Mouse (Mus musculus) CD4-positive, CD25-positive, alpha-beta regulatory T cell, adult 4 months (primary cell): ENCODE measurements at regions not wholly inside any gene's neighbourhood (a gene's known extent, or its start where the extent isn't known, plus 50 kb on each side); places are given as distances from the start of the nearest gene placed in this dataset.

Experiments
- ATAC-seq: one replicate; pipeline ENCODE4 v1.8.0; 2017

GRCm38 (mm10) chr13:60427755-60428385, 173.9 kb upstream of the Dapk1 start:
- ATAC-seq: no peak

- no peak for ATAC-seq
These were observed 172.6 kb upstream of the Dapk1 start for GRCm38 (mm10) chr13:60429148-60429547.

- ATAC-seq: no peak
These were observed 170.3 kb upstream of the Dapk1 start for GRCm38 (mm10) chr13:60431412-60431811.

DNA sequence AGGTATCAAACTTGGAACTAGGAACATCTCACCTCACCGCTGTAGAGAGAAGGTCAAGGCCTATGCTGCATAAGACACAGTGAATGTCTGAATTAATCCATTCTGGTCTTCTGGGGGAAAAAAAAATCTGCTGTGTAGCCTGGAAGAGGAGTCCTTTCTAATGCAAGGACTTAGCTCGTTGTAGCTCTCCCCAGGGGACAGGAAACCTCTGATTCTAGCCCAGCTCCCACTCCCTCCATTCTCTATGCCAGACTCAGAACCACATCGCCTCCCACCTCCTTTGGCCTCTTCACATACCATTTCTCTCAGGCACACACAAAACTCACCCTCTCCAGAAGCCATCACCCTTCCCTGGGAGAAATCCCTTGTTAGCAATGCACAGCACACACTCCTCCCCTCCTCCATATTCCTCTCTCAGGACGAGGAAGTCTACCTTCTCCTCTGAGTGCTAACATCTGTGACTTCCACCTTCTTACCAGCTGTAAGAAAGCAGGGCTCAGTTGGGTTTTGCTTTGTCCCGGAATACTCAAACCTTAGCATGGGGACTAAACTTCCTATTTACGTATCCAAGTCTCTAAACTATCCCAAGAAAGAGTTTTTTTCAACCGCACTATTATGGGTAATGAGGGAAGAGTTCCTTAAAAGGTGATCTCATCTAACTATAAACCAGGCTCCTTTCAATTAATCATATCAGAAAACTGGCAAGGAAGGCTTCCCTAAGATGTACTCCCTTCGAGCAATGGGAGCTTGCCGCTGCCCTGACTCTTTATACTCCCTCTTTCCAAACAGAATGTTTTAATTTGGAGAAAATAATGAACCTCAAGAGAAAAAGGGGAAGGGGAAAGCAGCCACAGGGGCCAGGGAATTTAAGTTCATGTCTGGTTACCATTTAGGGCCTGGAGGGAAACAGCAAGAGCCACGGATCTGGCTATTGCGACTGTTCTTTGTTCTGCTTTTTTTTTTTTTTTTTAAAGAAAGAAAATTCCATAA, 167.2 kb upstream of the Dapk1 start:
- no peak for ATAC-seq

GRCm38 (mm10) chr13:60435333-60435732, 166.4 kb upstream of the Dapk1 start:
- ATAC-seq: no peak

DNA sequence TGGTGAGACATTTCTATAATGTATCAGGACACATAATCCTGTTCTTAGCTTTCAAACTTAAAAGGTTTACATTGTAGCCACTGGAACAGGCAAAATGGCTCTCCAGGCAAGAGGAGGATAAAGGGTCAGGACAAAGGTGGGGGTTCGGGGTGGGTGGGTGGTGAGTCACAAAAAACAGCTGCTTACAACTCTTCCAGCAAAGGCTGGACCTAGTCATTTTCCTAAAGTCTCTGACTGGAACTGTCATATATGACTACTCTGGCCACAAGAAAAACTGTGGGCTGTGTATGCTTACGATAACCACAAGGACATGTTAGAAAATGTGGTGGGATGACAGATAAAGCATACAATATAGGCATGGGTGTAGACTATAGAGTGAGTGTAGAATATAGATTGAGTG, 163.6 kb upstream of the Dapk1 start:
- no peak for ATAC-seq

DNA sequence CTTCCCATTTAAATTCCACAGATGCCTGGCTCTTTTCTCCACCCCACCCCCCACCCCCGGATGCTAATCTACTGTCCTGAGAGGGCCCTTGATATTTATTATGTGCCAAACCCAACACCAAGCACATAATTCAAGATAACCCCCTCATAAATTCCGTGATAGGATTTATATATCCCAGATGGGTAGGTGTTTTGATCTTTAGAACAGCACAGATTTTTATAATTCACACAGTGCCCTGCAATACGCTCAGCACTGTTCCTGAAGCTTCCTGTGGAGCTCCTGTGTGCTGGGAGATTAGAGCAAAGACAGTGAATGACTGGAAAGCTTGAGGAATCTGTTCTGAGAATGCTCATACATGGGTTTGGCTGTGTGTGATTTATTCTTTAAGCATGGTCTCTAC, 161.2 kb upstream of the Dapk1 start:
- ATAC-seq: no peak

GRCm38 (mm10) chr13:60445164-60445563, 156.6 kb upstream of the Dapk1 start:
- ATAC-seq: no peak

DNA sequence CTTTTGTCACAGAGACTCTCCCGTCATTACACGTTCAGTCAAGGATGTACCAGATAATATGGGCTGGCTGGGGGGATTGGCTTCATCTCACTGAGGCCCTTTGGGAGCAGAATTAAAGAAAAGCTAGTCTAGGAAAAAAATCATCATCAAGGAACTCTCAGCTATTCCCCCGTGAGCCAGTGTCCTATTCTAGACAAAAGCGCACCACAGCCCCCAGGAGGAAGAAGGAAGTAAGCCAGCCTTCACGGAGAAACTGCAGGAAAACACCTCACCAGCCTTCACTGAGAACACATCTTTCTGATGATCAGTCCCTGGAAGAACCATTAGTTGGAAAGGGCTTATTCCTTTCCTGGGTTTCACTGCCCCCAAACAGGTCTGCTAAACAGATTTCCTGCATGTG, 154.8 kb upstream of the Dapk1 start:
- ATAC-seq: no peak

- no peak for ATAC-seq
These were observed 150.8 kb upstream of the Dapk1 start for GRCm38 (mm10) chr13:60450721-60451506.

DNA sequence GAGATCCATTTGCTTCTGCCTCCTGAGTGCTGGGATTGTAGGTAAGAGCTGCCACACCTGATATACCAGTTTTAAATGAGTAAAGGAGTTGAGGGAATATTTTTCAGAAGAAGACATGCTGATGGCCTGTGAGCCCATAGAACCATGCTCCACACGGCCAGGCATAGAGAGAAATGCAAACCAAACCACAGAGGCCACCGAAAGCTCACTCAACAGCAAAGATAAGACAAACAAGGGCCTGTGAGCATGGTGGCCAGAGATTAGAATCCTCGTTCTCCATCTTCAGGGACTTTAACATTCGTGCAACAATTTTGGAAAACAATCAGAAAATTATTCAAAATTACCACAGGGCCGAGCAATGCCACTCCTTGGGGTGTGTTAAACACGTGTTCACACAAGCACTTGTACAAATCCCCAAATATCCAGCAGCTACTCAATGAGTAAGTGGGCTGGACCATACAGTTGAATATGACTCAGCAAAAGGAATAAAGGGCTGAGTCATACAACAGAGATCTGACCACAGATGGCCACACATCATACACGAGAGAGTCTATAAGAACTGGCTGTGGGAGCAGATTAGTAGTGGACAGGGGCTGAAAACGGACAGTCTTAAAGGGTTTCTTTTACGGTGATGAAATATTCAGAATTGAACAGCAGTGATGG, 147.8 kb upstream of the Dapk1 start:
- no peak for ATAC-seq

GRCm38 (mm10) chr13:60455033-60455619, 146.6 kb upstream of the Dapk1 start:
- ATAC-seq: no peak

GRCm38 (mm10) chr13:60455863-60456551, 145.7 kb upstream of the Dapk1 start:
- ATAC-seq: no peak

GRCm38 (mm10) chr13:60457277-60457676, 144.5 kb upstream of the Dapk1 start:
- ATAC-seq: no peak

DNA sequence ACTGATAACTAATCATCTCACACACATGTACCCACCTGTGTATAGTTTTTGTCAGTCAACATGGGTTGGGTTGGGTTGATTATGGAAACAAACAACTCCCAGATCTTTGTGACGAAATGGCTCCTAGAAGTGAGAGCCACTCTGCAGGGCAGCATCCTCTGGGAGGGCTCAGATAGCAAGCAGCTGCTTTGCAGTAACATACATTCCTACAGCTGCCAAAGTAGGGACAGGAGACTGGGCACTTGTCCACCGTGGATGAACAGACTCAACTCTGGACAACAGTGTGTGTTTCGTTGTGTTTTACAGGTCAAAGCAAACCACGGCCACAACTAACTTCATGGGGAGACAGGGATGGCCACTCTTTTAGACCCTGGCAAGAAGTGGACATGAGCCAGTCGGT, 142.7 kb upstream of the Dapk1 start:
- no peak for ATAC-seq

GRCm38 (mm10) chr13:60466553-60467313, 135.0 kb upstream of the Dapk1 start:
- no peak for ATAC-seq

GRCm38 (mm10) chr13:60467821-60468579, 133.7 kb upstream of the Dapk1 start:
- no peak for ATAC-seq

DNA sequence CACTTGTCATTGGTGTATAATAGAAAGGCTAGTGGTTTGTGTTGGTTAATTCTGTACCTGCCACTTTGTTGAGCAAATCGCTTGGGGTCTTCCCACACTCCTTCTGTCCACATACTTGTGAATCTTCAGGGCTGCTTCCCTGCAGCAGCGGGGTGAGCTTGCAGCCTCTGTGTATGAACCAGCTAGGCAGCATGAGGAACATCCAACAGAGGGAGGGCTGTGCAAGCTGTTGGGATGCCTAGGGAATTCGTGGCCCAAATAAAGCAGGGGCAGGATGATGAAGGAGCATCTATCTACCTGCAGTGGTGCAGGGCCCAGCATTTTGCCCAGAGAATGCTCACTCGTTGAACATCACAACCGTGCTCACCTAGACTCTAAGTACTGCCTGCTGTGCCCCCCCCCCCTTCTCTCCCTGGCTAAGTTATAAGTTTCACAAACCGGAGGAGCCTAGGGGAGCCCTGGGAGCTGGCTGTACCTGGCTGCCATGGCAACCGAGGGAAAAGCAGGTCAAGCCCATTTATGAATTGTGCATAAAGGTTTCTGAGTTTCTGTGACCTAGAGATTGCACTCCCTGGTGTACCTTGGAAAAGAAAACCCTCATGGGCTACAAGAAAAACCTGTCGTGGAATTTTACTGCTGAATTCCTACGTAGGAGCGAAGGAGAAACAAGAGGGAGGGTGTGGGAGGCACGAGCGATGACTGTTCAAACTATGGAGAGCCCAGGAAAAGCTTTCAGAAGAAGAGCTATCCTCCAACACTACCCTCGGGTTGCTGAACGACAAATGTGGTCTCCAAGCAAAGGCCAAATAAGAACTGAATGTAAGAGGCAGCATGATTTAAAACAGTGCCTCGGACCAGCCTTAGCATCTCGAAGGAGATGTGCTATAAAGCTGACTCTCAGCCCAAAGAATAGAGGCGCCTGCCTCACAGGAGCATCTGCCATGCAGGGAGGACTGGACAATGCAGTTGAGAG, 131.0 kb upstream of the Dapk1 start:
- ATAC-seq: no peak

GRCm38 (mm10) chr13:60471602-60472001, 130.1 kb upstream of the Dapk1 start:
- no peak for ATAC-seq
